29 mouse cellular contexts compared by ENCODE assay signal in genomic region chr13:15698284-15698683, GRCm38 (mm10).
DNase-seq lines count a peak whose midpoint lies in the region; ATAC-seq and TF ChIP-seq lines count a peak whose summit lies in the region.
"Had no signal": no experiment of that assay in that cellular context is flagged by ENCODE, and none has a peak within 500 bp of the region (broad histone marks: within the 10 kb centered on the region; RNA-seq: fewer than 3 reads in every experiment).

No protein-coding gene starts in this region.

- DNase-seq in frontal cortex, postnatal 36 days (ENCODE audit: low spot score in 2 of 2): peak; percentile 21 to 34
- no peak for DNase-seq in frontal cortex, postnatal 10 days (ENCODE audit: low spot score in 2 of 2)
- DNase-seq in lung, embryonic 14.5 days: peak; percentile 24
- DNase-seq in lung, adult 18-20 months: no peak
- no peak for DNase-seq in spleen, adult 12 weeks (ENCODE audit: low spot score)
- no peak for DNase-seq in spleen, postnatal 4 days (ENCODE audit: low spot score in 2 of 2)
- DNase-seq: cerebellum, adult 8-10 months; cerebellum, postnatal 25 days; gastrocnemius, postnatal 14 days; heart, postnatal 14 days; kidney, adult 18-20 months; kidney, postnatal 25 days; lung, postnatal 36 days; spleen, adult 18-20 months; thymus, adult 2 months; thymus, postnatal 36 days had no signal

- no peak overlapping the region for H3K4me3 ChIP-seq in lung, embryonic 14.5 days (ENCODE audit: low read depth, low read length)
- no peak overlapping the region for H3K4me3 ChIP-seq in limb, embryonic 13.5 days
- H3K4me3 ChIP-seq: embryonic facial prominence, embryonic 10.5 days; embryonic facial prominence, embryonic 15.5 days; forebrain, embryonic 12.5 days; hindbrain, embryonic 10.5 days; hindbrain, embryonic 15.5 days; kidney, embryonic 15.5 days; liver, embryonic 15.5 days had no signal

- H3K9me3 ChIP-seq in lung, embryonic 14.5 days (ENCODE audit: low read depth, low read length): no peaks in the 10 kb centered on the region
- H3K9me3 ChIP-seq in limb, embryonic 13.5 days: no peaks in the 10 kb centered on the region
- H3K9me3 ChIP-seq: embryonic facial prominence, embryonic 10.5 days; embryonic facial prominence, embryonic 15.5 days; forebrain, embryonic 12.5 days; hindbrain, embryonic 10.5 days; hindbrain, embryonic 15.5 days; kidney, embryonic 15.5 days; liver, embryonic 15.5 days had no signal

- H3K36me3 ChIP-seq in lung, embryonic 14.5 days (ENCODE audit: insufficient read depth): no peaks in the 10 kb centered on the region
- H3K36me3 ChIP-seq in limb, embryonic 13.5 days: no peaks in the 10 kb centered on the region
- H3K36me3 ChIP-seq: embryonic facial prominence, embryonic 15.5 days; forebrain, embryonic 12.5 days; hindbrain, embryonic 15.5 days; kidney, embryonic 15.5 days; liver, embryonic 15.5 days had no signal

- 63% methylated on average over 4 of the region's 4 CpGs for WGBS in lung, embryonic 14.5 days
- WGBS in limb, embryonic 13.5 days: 75% methylated on average over 4 of the region's 4 CpGs

- H3K9ac ChIP-seq in lung, embryonic 14.5 days: no peak overlapping the region
- H3K9ac ChIP-seq in limb, embryonic 13.5 days: no peak overlapping the region
- H3K9ac ChIP-seq: embryonic facial prominence, embryonic 15.5 days; forebrain, embryonic 12.5 days; hindbrain, embryonic 15.5 days; kidney, embryonic 15.5 days; liver, embryonic 15.5 days had no signal

- no peaks in the 10 kb centered on the region for H3K4me1 ChIP-seq in lung, embryonic 14.5 days (ENCODE audit: insufficient read depth)
- peaks cover 43% of the 10 kb centered on the region for H3K4me1 ChIP-seq in limb, embryonic 13.5 days
- H3K4me1 ChIP-seq: embryonic facial prominence, embryonic 10.5 days; embryonic facial prominence, embryonic 15.5 days; hindbrain, embryonic 10.5 days; hindbrain, embryonic 15.5 days; kidney, embryonic 15.5 days; liver, embryonic 15.5 days had no signal

- H3K27ac ChIP-seq in lung, embryonic 14.5 days (ENCODE audit: low read depth): no peak overlapping the region
- peak overlapping the region; percentile 67; the same call in 1 of the 2 replicates for H3K27ac ChIP-seq in limb, embryonic 13.5 days
- H3K27ac ChIP-seq: embryonic facial prominence, embryonic 10.5 days; embryonic facial prominence, embryonic 15.5 days; forebrain, embryonic 12.5 days; hindbrain, embryonic 10.5 days; hindbrain, embryonic 15.5 days; kidney, embryonic 15.5 days; liver, embryonic 15.5 days; stomach, postnatal 0 days had no signal

- TF ChIP-seq CTCF in lung, embryonic 14.5 days (IDR thresholded peaks at IDR 0.05; ENCODE audit: low read depth): no peak

- H3K27me3 ChIP-seq in lung, embryonic 14.5 days (ENCODE audit: insufficient read depth, low read length): no peaks in the 10 kb centered on the region
- H3K27me3 ChIP-seq in limb, embryonic 13.5 days: no peaks in the 10 kb centered on the region
- H3K27me3 ChIP-seq: embryonic facial prominence, embryonic 15.5 days; forebrain, embryonic 12.5 days; hindbrain, embryonic 15.5 days; kidney, embryonic 15.5 days; liver, embryonic 15.5 days had no signal

- no peak; the same call in 1 of the 2 replicates for ATAC-seq in lung, embryonic 14.5 days (ENCODE audit: insufficient read depth)
- no peak for ATAC-seq in limb, embryonic 13.5 days (ENCODE audit: low FRiP score, low read depth)
- ATAC-seq: CD4-positive, CD25-positive, alpha-beta regulatory T cell, adult 4 months; inflammation-experienced regulatory T-cells, adult 6 months; midbrain, embryonic 16.5 days had no signal

- no peak overlapping the region for H3K4me2 ChIP-seq in lung, embryonic 14.5 days
- no peak overlapping the region for H3K4me2 ChIP-seq in limb, embryonic 13.5 days (replicated peaks)
- H3K4me2 ChIP-seq: embryonic facial prominence, embryonic 15.5 days; forebrain, embryonic 12.5 days; hindbrain, embryonic 15.5 days; kidney, embryonic 15.5 days; liver, embryonic 15.5 days; midbrain, embryonic 11.5 days had no signal

Comparison
In these comparisons a context has a peak if more than half of its experiments do, and no peak if none do; other contexts are left out.
1. DNase-seq: peak in frontal cortex, postnatal 36 days (2 of 2) and lung, embryonic 14.5 days (single experiment); none in frontal cortex, postnatal 10 days (0 of 2), lung, adult 18-20 months (0 of 2), spleen, adult 12 weeks (single experiment) and spleen, postnatal 4 days (0 of 2).